Mouse (Mus musculus): ENCODE results near the gene Tram2. TPM values are rescaled to one million over a fixed set of nuclear protein-coding genes. Genes with fewer than 3 reads are reported as not detected.

Gene Tram2
- polyA plus RNA-seq, 1 experiment from 2014 or later: 6.4 TPM

- Histone ChIP-seq H3K9ac (no peak overlapping the region), H3K4me1 (replicated peaks) (no peaks in the 10 kb centered on the region), H3K4me2 (replicated peaks) (no peak overlapping the region), H3K27ac (no peak overlapping the region), H3K36me3 (peaks cover 3% of the 10 kb centered on the region; the same call in 1 of the 2 replicates), H3K4me3 (replicated peaks) (no peak overlapping the region), H3K9me3 (no peaks in the 10 kb centered on the region), H3K27me3 (replicated peaks) (no peaks in the 10 kb centered on the region)
- ATAC-seq: peak; percentile 72
Measured at GRCm38 (mm10) chr1:21033792-21034119, 45.3 kb downstream of the Tram2 start.

GRCm38 (mm10) chr1:21033065-21033791 is 45.8 kb downstream of the Tram2 start:
- no peaks in the 10 kb centered on the region for H3K27me3 ChIP-seq (replicated peaks)
- H3K27ac ChIP-seq: no peak overlapping the region
- peak; percentile 74 for ATAC-seq
- H3K4me1 ChIP-seq (replicated peaks): no peaks in the 10 kb centered on the region
- peaks cover 3% of the 10 kb centered on the region; the same call in 1 of the 2 replicates for H3K36me3 ChIP-seq
- H3K4me2 ChIP-seq (replicated peaks): no peak overlapping the region
- WGBS: 80% methylated on average over 11 of the region's 11 CpGs
- no peak overlapping the region for H3K9ac ChIP-seq
- no peak overlapping the region for H3K4me3 ChIP-seq (replicated peaks)
- H3K9me3 ChIP-seq: no peaks in the 10 kb centered on the region

GRCm38 (mm10) chr1:21031650-21032049 is 47.4 kb downstream of the Tram2 start:
- no peak for ATAC-seq
- Histone ChIP-seq H3K27me3 (replicated peaks) (no peaks in the 10 kb centered on the region), H3K4me2 (replicated peaks) (no peak overlapping the region), H3K4me3 (replicated peaks) (no peak overlapping the region), H3K9me3 (no peaks in the 10 kb centered on the region), H3K36me3 (peaks cover 3% of the 10 kb centered on the region; the same call in 1 of the 2 replicates), H3K27ac (no peak overlapping the region), H3K4me1 (replicated peaks) (no peaks in the 10 kb centered on the region), H3K9ac (no peak overlapping the region)
- 76% methylated on average over 2 of the region's 2 CpGs for WGBS

- ATAC-seq: no peak
- H3K9ac ChIP-seq: no peak overlapping the region
- H3K36me3 ChIP-seq: no peaks in the 10 kb centered on the region
- H3K27me3 ChIP-seq (replicated peaks): no peaks in the 10 kb centered on the region
- no peaks in the 10 kb centered on the region for H3K9me3 ChIP-seq
- no peak overlapping the region for H3K27ac ChIP-seq
- no peak overlapping the region for H3K4me2 ChIP-seq (replicated peaks)
- no peak overlapping the region for H3K4me3 ChIP-seq (replicated peaks)
- 86% methylated on average over 4 of the region's 4 CpGs for WGBS
- no peaks in the 10 kb centered on the region for H3K4me1 ChIP-seq (replicated peaks)
Measured at GRCm38 (mm10) chr1:21029000-21029399, 50.0 kb downstream of the Tram2 start.

- H3K4me2 ChIP-seq (replicated peaks): no peak overlapping the region
- H3K9ac ChIP-seq: no peak overlapping the region
- H3K4me3 ChIP-seq (replicated peaks): no peak overlapping the region
- no peaks in the 10 kb centered on the region for H3K36me3 ChIP-seq
- ATAC-seq: no peak
- no peak overlapping the region for H3K27ac ChIP-seq
- H3K4me1 ChIP-seq (replicated peaks): no peaks in the 10 kb centered on the region
- WGBS: 73% methylated on average over 7 of the region's 7 CpGs
- no peaks in the 10 kb centered on the region for H3K27me3 ChIP-seq (replicated peaks)
- H3K9me3 ChIP-seq: no peaks in the 10 kb centered on the region
Measured at GRCm38 (mm10) chr1:21026534-21026933, 52.5 kb downstream of the Tram2 start.

- Histone ChIP-seq H3K4me1 (replicated peaks) (no peaks in the 10 kb centered on the region), H3K4me2 (replicated peaks) (no peak overlapping the region), H3K27ac (no peak overlapping the region), H3K36me3 (no peaks in the 10 kb centered on the region), H3K9ac (no peak overlapping the region), H3K4me3 (replicated peaks) (no peak overlapping the region), H3K27me3 (replicated peaks) (no peaks in the 10 kb centered on the region), H3K9me3 (no peaks in the 10 kb centered on the region)
- WGBS: 77% methylated on average over 5 of the region's 5 CpGs
- no peak for ATAC-seq
Measured at GRCm38 (mm10) chr1:21025203-21025602, 53.8 kb downstream of the Tram2 start.

- no peak for ATAC-seq
- H3K4me1 ChIP-seq (replicated peaks): no peaks in the 10 kb centered on the region
- no peaks in the 10 kb centered on the region for H3K36me3 ChIP-seq
- H3K4me2 ChIP-seq (replicated peaks): no peak overlapping the region
- H3K4me3 ChIP-seq (replicated peaks): no peak overlapping the region
- no peak overlapping the region for H3K9ac ChIP-seq
- H3K27ac ChIP-seq: no peak overlapping the region
- H3K9me3 ChIP-seq: no peaks in the 10 kb centered on the region
- H3K27me3 ChIP-seq (replicated peaks): no peaks in the 10 kb centered on the region
- 88% methylated on average over 3 of the region's 3 CpGs for WGBS
Measured at GRCm38 (mm10) chr1:21023101-21023500, 55.9 kb downstream of the Tram2 start.

- Histone ChIP-seq H3K27me3 (replicated peaks) (no peaks in the 10 kb centered on the region), H3K4me2 (replicated peaks) (no peak overlapping the region), H3K9ac (no peak overlapping the region), H3K9me3 (no peaks in the 10 kb centered on the region), H3K4me3 (replicated peaks) (no peak overlapping the region), H3K4me1 (replicated peaks) (peaks cover 4% of the 10 kb centered on the region; the same call in 1 of the 2 replicates), H3K27ac (no peak overlapping the region), H3K36me3 (0 out of 2 replicates have a peak, but pooled peaks cover 4% of the 10 kb centered on the region)
- WGBS: 29% methylated on average over 8 of the region's 8 CpGs
- ATAC-seq: peak; percentile 94
Measured at GRCm38 (mm10) chr1:21014463-21014862, 64.6 kb downstream of the Tram2 start.

GRCm38 (mm10) chr1:21010282-21010800 is 68.7 kb downstream of the Tram2 start:
- Histone ChIP-seq H3K9ac (no peak overlapping the region), H3K4me2 (replicated peaks) (no peak overlapping the region), H3K4me3 (replicated peaks) (no peak overlapping the region), H3K27me3 (replicated peaks) (no peaks in the 10 kb centered on the region), H3K9me3 (no peaks in the 10 kb centered on the region), H3K4me1 (replicated peaks) (peaks cover 10% of the 10 kb centered on the region; the same call in 1 of the 2 replicates), H3K36me3 (0 out of 2 replicates have a peak, but pooled peaks cover 4% of the 10 kb centered on the region), H3K27ac (no peak overlapping the region; the same call in 1 of the 2 replicates)
- no peak for ATAC-seq
- whole genome bisulfite sequencing: 74% methylated on average over 6 of the region's 6 CpGs

GRCm38 (mm10) chr1:21008891-21009290 is 70.1 kb downstream of the Tram2 start:
- H3K27me3 ChIP-seq (replicated peaks): no peaks in the 10 kb centered on the region
- H3K4me2 ChIP-seq (replicated peaks): no peak overlapping the region
- no peaks in the 10 kb centered on the region for H3K9me3 ChIP-seq
- H3K4me3 ChIP-seq (replicated peaks): no peak overlapping the region
- 0 out of 2 replicates have a peak, but pooled peaks cover 6% of the 10 kb centered on the region for H3K4me1 ChIP-seq (replicated peaks)
- ATAC-seq: no peak
- no peak overlapping the region for H3K27ac ChIP-seq
- H3K36me3 ChIP-seq: peaks cover 4% of the 10 kb centered on the region; the same call in 1 of the 2 replicates
- WGBS: 70% methylated on average over 4 of the region's 4 CpGs
- H3K9ac ChIP-seq: no peak overlapping the region

GRCm38 (mm10) chr1:21007941-21008701 is 70.9 kb downstream of the Tram2 start:
- Histone ChIP-seq H3K9ac (no peak overlapping the region), H3K4me2 (replicated peaks) (no peak overlapping the region), H3K27me3 (replicated peaks) (no peaks in the 10 kb centered on the region), H3K4me1 (replicated peaks) (0 out of 2 replicates have a peak, but pooled peaks cover 6% of the 10 kb centered on the region), H3K36me3 (peaks cover 4% of the 10 kb centered on the region; the same call in 1 of the 2 replicates), H3K4me3 (replicated peaks) (no peak overlapping the region), H3K27ac (no peak overlapping the region), H3K9me3 (no peaks in the 10 kb centered on the region)
- 0 out of 2 replicates have a peak, but pooled peaks have one; percentile 28 for ATAC-seq
- WGBS: 66% methylated on average over 7 of the region's 7 CpGs

- WGBS: 80% methylated on average over 5 of the region's 5 CpGs
- Histone ChIP-seq H3K36me3 (peaks cover 7% of the 10 kb centered on the region; the same call in 1 of the 2 replicates), H3K4me3 (replicated peaks) (no peak overlapping the region), H3K4me2 (replicated peaks) (no peak overlapping the region), H3K9me3 (no peaks in the 10 kb centered on the region), H3K4me1 (replicated peaks) (0 out of 2 replicates have a peak, but pooled peaks cover 6% of the 10 kb centered on the region), H3K9ac (no peak overlapping the region), H3K27ac (no peak overlapping the region), H3K27me3 (replicated peaks) (no peaks in the 10 kb centered on the region)
- ATAC-seq: no peak
Measured at GRCm38 (mm10) chr1:21006775-21007174, 72.3 kb downstream of the Tram2 start.
